Mouse (Mus musculus) bone marrow macrophage, adult 2 months (primary cell): Measurements from ENCODE around the gene Dus2. TPM values are rescaled to one million over a fixed set of nuclear protein-coding genes. Genes with fewer than 3 reads are reported as not detected.
"Not testable (repeated sequence)": the region's sequence is repeated elsewhere in the genome, so short reads cannot be mapped to it uniquely, and the experiment has no call there.

ENCODE experiments used
- H3K27ac ChIP-seq: 2 replicates; pipeline ENCODE4 v1.5.1; 2012; ENCODE audit warnings: low read depth, low read length; ENCODE audit not compliant: insufficient read depth
- H3K4me1 ChIP-seq: 2 replicates; pipeline ENCODE4 v1.6.1; 2012; ENCODE audit warnings: low read length; ENCODE audit not compliant: control insufficient read depth, insufficient read depth
- H3K4me3 ChIP-seq: 2 replicates; pipeline ENCODE4 v1.5.1; 2012; ENCODE audit warnings: mild to moderate bottlenecking, low read length, moderate library complexity; ENCODE audit not compliant: insufficient read depth
- CTCF ChIP-seq: IDR thresholded peaks from 2 replicates; pipeline ENCODE4 v1.5.1; 2012; ENCODE audit warnings: low read depth, mild to moderate bottlenecking, low read length, moderate library complexity
- POLR2A ChIP-seq: IDR thresholded peaks from 2 replicates; pipeline ENCODE4 v1.6.1; 2012; ENCODE audit warnings: mild to moderate bottlenecking, low read depth, low read length, borderline replicate concordance
- polyA plus RNA-seq: library from polyadenylated mRNA; stranded (reverse); fragments of >200 nt; gene quantifications from 2 replicates; pipeline ENCODE4 v1.2.4, GENCODE M21; 2012; ENCODE audit not compliant: missing spikeins, insufficient read depth, insufficient read length

Dus2 gene
- polyA plus RNA-seq, 1 experiment = 6.1 TPM

DNA sequence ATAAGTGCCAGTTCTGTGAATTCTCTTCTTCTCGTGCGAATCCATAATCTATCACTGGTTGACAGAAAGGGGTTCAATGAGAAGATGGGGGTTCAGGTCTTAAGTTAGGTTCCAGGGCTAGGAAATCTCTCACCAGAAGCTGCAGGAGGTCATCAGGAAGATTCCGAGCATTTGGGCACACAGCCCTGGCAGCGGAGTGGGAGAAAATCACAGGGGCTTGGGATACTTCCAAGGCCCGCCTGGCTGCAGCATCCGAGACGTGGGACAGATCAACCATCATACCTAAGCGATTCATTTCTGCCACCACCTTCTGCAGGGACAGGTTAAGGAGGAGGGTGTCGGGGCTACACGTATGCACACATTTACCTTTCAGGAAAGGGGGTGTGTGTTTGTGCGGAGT lies 2.6 kb upstream of the Dus2 start:
- no peak for TF ChIP-seq CTCF
- TF ChIP-seq POLR2A = no peak
- Histone ChIP-seq H3K4me3 (no peak overlapping the region), H3K27ac (no peak overlapping the region), H3K4me1 (peaks cover 29% of the 10 kb centered on the region)

DNA sequence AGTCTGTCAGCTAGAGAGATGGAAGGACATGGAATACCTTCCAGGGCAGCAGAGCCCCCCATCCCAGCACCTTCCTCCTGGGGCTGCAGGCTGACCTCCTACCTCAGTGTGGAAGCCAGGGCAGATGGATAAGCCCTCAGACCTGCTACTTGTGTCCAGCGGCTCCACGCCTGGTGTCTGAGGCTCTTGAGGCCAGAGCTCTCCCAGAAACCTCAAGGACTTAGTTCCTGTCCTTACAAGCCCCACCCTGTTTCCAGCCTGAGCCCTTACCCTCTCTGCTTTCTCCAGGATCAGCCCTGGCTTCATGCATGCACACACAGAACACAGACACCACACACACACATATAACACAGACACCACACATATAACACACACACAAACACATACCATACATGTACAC lies 409 bp downstream of the Dus2 start:
- no peak for TF ChIP-seq POLR2A
- TF ChIP-seq CTCF = no peak
- Histone ChIP-seq H3K4me3 (peak overlapping the region; percentile 72), H3K4me1 (peaks cover 40% of the 10 kb centered on the region), H3K27ac (peak overlapping the region; percentile 69)

DNA sequence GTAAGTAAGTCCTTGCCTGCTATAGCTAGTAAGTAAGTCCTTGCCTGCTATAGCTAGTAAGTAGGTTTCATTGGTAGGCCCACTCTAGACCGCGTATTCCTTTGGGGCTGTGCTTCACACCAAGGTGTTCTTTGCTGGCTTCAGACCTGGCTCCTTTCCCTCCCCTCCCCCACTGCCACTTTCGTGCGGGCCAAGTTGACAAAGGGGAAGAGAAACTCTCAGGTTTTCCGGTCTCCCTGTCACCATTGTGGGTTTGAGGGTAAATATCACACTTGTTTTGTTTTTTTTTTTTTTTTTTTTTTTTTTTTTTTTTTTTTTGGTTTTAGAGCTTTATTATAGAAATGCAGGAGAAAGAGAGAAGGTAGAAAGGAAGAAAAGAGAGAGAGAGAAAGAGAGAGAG lies 1.4 kb downstream of the Dus2 start:
- peak overlapping the region; percentile 69 for H3K27ac ChIP-seq
- H3K4me3 ChIP-seq = no peak overlapping the region
- H3K4me1 ChIP-seq = peaks cover 49% of the 10 kb centered on the region
- no peak for TF ChIP-seq POLR2A

DNA sequence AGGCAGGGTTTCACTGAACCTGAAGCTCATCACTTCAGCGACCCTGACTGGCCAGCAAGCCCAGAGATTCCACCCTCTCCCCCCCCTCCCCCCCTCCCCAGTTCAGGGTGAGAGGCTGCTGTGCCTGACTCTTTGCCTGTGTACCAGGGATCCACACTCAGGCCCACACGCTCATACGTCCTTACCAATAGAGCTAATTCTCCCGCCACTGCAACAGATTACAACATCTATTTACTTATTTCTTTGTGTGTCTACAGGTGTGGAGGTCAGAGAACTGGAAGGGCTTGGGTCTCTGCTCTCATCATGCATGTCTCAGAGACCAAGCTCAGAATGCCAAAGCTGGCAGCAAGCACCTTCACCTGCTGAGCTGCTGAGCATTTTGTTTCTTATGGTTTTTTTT lies 2.1 kb downstream of the Dus2 start:
- no peak overlapping the region for H3K27ac ChIP-seq
- TF ChIP-seq POLR2A = no peak
- no peak for TF ChIP-seq CTCF

DNA sequence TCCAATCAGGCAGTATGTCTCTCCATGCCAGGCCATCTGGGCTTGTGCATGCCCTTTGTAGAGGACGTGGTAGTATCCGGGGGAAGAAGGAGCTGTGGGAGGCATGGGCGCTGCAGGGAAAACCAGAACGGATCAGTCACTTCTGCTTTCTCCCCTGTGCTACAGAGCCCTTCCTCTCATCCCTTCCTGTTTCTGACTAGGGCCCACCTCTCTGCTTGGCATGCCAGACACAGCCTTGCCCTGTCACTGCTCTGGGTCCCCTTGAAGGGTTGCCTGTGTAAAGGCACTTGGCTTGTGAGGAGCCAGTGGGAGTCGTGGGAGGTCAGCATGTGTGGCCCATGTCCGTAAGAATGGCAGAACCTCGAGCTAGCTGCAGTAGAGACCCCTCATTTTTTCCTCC lies 5.2 kb downstream of the Dus2 start:
- no peak overlapping the region for H3K4me3 ChIP-seq
- peak overlapping the region; percentile 90 for H3K27ac ChIP-seq
- H3K4me1 ChIP-seq = peaks cover 56% of the 10 kb centered on the region
- no peak for TF ChIP-seq CTCF
- TF ChIP-seq POLR2A = no peak

More for the DNA sequence above, 2.1 kb downstream of the Dus2 start:
- no peak overlapping the region for H3K4me3 ChIP-seq
- peaks cover 52% of the 10 kb centered on the region for H3K4me1 ChIP-seq

DNA sequence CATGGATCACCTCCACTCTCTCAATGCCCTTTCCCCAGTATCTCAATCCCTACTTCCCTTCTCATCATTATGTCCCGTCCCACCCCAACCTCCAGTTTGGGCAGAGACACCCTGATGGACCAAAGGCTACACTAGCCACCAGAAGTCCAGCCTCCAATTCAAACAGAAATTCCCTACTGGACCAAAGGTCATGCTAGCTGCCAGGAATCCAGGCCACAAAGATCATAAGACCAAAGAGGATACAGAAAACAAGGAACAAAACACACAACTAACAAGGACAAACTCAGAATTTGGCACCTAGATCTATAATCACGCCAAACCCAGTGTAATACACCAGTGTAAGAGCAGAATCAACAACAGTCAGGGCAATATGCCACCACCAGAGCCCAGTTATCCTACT lies 7.8 kb downstream of the Dus2 start:
- no peak for TF ChIP-seq CTCF
- TF ChIP-seq POLR2A = no peak
- H3K27ac ChIP-seq = no peak overlapping the region
- peaks cover 48% of the 10 kb centered on the region for H3K4me1 ChIP-seq
- H3K4me3 ChIP-seq = no peak overlapping the region

DNA sequence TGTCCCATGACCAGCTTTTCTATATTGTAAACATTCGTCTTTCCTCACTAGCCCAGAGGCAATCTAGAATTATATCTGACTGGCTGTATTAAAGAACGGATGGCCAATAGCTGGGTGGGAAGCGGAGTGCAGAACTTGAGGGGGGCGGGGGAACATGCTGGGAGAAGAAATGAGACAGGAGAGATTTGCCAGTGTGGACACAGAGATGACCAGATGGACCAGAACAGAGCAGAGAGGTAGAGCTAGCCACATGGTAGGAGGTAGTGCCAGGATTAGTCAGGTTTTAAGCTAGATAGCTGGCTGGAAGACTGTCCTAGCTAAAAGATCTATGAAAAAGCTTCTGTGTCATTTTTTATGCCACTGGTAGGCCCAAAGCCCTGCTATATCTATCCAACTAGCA lies 10.8 kb downstream of the Dus2 start:
- Histone ChIP-seq H3K27ac (no peak overlapping the region), H3K4me1 (peaks cover 44% of the 10 kb centered on the region), H3K4me3 (no peak overlapping the region)
- TF ChIP-seq CTCF = no peak

DNA sequence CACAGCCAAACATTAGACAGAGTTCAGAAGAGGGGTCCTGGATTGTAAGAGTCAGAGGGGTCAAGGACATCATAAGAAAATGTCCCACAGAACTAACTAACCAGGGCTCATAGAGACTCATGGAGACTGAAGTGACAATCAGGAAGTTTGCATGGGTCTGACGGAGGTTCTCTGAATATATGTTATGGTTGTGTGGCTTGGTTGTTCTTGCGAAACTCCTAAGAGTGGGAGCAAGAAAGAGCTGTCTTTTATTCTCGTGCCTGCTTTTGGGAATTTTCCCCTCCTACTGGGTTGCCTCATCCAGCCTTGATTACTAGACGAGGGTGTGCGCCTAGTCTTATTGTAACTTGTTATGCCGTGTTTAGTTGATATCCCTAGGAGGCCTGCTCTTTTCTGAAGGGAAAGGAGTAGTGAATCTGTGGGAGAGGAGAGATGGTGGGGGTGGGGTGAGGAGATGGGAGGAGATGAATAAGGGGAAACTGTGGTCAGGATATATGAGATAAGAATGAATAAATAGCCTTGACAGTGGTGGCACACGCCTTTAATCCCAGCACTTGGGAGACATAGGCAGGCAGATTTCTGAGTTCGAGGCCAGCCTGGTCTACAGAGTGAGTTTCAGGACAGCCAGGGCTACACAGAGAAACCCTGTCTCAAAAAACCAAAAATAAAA lies 13.5 kb downstream of the Dus2 start:
- Histone ChIP-seq H3K27ac (peak overlapping the region; percentile 99), H3K4me3 (peak overlapping the region; percentile 23; the same call in 1 of the 2 replicates), H3K4me1 (peaks cover 42% of the 10 kb centered on the region)
- TF ChIP-seq POLR2A = no peak

DNA sequence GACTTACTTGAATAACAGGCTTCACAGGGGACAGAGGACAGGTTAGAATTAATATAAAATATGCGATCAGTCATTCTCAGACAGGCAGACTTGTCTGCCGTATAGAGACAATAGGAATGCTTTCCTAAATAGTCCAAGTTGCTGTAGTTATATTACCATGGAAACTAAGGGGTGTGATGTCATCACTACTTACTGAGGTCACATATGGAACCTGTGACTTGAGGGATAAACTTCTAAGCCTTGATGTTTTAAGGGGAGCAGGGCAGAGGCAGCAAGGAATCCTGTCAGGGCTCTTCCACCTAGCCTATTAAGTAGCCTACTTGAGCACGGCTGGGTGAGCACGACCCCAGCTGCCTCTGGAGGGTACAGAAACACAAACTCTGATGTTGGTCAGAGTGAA lies 14.7 kb downstream of the Dus2 start, which contains the start of gene Dpep2nb:
Dpep2nb (minus strand) TSS at position 101 of the 400 bp plus-strand sequence.
- TF ChIP-seq CTCF (no peak), POLR2A (no peak)

DNA sequence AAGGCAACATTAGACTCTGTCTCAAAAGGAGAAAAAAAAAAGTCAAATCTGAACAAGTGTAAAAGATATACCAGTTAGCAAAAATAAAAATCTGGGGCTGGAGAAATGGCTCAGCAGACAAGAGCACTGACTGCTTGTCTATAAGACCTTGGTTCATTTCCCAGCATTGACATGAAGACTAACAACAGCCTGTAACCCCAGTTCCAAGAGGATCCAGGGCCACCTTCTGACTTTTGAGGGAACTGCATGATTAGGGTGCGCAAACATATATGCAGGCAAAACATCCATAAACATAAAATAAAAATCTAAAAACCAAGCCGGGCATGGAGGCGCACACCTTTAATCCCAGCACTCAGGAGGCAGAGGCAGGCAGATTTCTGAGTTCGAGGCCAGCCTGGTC lies 15.3 kb downstream of the Dus2 start:
- peaks cover 41% of the 10 kb centered on the region for H3K4me1 ChIP-seq
- no peak for TF ChIP-seq POLR2A
- TF ChIP-seq CTCF = no peak
- peak overlapping the region; percentile 91 for H3K27ac ChIP-seq
- H3K4me3 ChIP-seq = no peak overlapping the region

More for the DNA sequence above, 14.7 kb downstream of the Dus2 start, which contains the start of gene Dpep2nb:
- Histone ChIP-seq H3K4me3 (no peak within 1 kb of the TSS; the same call in 1 of the 2 replicates), H3K27ac (peak within 1 kb of the TSS; percentile 99), H3K4me1 (peaks cover 46% of the 10 kb centered on the region)

DNA sequence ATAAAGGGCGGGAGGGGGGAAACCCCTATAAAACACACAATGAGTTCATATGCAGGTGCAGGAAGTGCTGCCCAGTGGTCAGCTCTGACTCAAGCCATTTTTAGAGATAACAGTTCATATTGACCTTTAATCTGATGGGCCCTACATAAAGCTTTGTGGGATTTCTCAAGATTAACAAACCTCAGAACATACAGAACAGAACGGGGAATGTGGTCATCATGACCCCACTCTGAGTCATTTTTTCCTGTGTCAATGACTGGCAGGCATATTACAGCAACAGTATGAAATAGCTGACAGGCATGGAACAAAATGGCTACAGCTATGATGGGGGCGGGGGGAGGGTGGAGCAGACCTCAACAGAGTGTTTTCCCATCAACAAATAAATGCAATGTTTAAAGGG lies 16.0 kb downstream of the Dus2 start:
- Histone ChIP-seq H3K27ac (peak overlapping the region; percentile 91), H3K4me3 (peak overlapping the region; percentile 23; the same call in 1 of the 2 replicates), H3K4me1 (peaks cover 39% of the 10 kb centered on the region)
- TF ChIP-seq CTCF = no peak
- no peak for TF ChIP-seq POLR2A

DNA sequence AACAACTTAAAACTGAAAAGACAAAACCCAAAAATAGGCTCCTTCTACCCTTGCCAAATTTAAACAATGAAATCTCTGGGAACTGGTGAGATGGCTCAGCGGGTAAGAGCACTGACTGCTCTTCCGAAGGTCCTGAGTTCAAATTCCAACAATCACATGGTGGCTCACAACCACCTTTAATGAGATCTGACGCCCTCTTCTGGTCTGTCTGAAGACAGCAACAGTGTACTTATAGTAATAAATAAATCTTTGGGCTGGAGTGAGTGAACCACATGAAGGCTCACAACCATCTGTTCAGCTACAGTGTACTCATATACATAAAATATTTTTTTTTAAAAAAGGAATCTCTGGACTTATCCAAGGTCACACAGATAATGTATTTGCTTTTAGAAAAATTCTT lies 16.8 kb downstream of the Dus2 start:
- peak overlapping the region; percentile 91 for H3K27ac ChIP-seq
- not testable (repeated sequence) for H3K4me3 ChIP-seq
- H3K4me1 ChIP-seq = peaks cover 39% of the 10 kb centered on the region
